Mouse (Mus musculus): ENCODE results near the gene Zfp827. TPM values are rescaled to one million over a fixed set of nuclear protein-coding genes. Genes with fewer than 3 reads are reported as not detected.

The Zfp827 gene
- polyA plus RNA-seq, 1 experiment: 0.16 TPM

DNA sequence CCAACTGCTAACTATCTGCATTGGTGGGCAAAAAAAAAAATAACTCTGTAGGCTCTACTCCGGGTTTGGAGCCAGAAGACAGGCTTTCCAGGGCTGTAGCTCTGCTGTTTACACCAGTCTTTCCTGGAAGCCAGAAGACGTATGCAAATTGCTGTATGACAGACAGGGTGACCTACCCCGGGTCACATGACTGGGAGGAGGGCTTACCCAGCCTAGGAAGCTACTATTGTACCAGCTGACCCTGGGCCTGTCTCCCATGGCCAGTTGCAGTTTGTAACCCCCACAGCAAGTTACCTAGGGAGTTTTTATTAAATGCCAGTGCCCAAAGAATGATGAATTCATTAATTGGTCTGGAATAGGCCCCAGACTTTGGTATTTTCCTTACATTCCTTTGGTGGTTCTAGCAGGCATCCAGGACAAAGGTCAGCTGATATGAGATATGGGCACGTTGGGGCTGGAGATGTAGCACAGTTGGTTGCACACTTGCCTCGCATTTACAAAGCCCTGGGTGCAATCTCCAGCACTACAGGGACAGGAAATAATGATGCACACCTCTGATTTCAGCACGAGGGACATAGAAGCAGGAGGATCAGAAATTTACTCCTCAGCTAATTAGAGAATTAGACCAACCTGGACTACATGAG is 52.0 kb downstream of the Zfp827 start:
- Histone ChIP-seq H3K4me3 (ENCODE audit: insufficient read depth, low read length) (no peak overlapping the region), H3K4me1 (ENCODE audit: control insufficient read depth, insufficient read depth, low read length) (peaks cover 9% of the 10 kb centered on the region), H3K27ac (ENCODE audit: insufficient read depth, low read depth, low read length) (no peak overlapping the region)
- no peak for TF ChIP-seq POLR2A (IDR thresholded peaks at IDR 0.05; ENCODE audit: borderline replicate concordance, low read depth, low read length)
- TF ChIP-seq CTCF (IDR thresholded peaks at IDR 0.05; ENCODE audit: low read depth, low read length): no peak

GRCm38 (mm10) chr8:79081333-79081732 is 53.1 kb downstream of the Zfp827 start:
- Histone ChIP-seq H3K4me1 (ENCODE audit: control insufficient read depth, insufficient read depth, low read length) (peaks cover 9% of the 10 kb centered on the region), H3K4me3 (ENCODE audit: insufficient read depth, low read length) (no peak overlapping the region), H3K27ac (ENCODE audit: insufficient read depth, low read depth, low read length) (no peak overlapping the region)
- no peak for TF ChIP-seq POLR2A (IDR thresholded peaks at IDR 0.05; ENCODE audit: borderline replicate concordance, low read depth, low read length)
- no peak for TF ChIP-seq CTCF (IDR thresholded peaks at IDR 0.05; ENCODE audit: low read depth, low read length)

- no peak overlapping the region for H3K4me3 ChIP-seq (ENCODE audit: insufficient read depth, low read length)
- peaks cover 9% of the 10 kb centered on the region for H3K4me1 ChIP-seq (ENCODE audit: control insufficient read depth, insufficient read depth, low read length)
- no peak overlapping the region for H3K27ac ChIP-seq (ENCODE audit: insufficient read depth, low read depth, low read length)
- TF ChIP-seq CTCF (IDR thresholded peaks at IDR 0.05; ENCODE audit: low read depth, low read length) (no peak), POLR2A (IDR thresholded peaks at IDR 0.05; ENCODE audit: borderline replicate concordance, low read depth, low read length) (no peak)
Measured at GRCm38 (mm10) chr8:79081955-79082354, 53.7 kb downstream of the Zfp827 start.

- Histone ChIP-seq H3K4me1 (ENCODE audit: control insufficient read depth, insufficient read depth, low read length) (peaks cover 9% of the 10 kb centered on the region), H3K4me3 (ENCODE audit: insufficient read depth, low read length) (no peak overlapping the region), H3K27ac (ENCODE audit: insufficient read depth, low read depth, low read length) (no peak overlapping the region)
- TF ChIP-seq POLR2A (IDR thresholded peaks at IDR 0.05; ENCODE audit: borderline replicate concordance, low read depth, low read length) (no peak), CTCF (IDR thresholded peaks at IDR 0.05; ENCODE audit: low read depth, low read length) (no peak)
Measured at GRCm38 (mm10) chr8:79083461-79084358, 55.5 kb downstream of the Zfp827 start.

- no peak overlapping the region for H3K27ac ChIP-seq (ENCODE audit: insufficient read depth, low read depth, low read length)
- peaks cover 9% of the 10 kb centered on the region for H3K4me1 ChIP-seq (ENCODE audit: control insufficient read depth, insufficient read depth, low read length)
- TF ChIP-seq POLR2A (IDR thresholded peaks at IDR 0.05; ENCODE audit: borderline replicate concordance, low read depth, low read length): no peak
- no peak for TF ChIP-seq CTCF (IDR thresholded peaks at IDR 0.05; ENCODE audit: low read depth, low read length)
Measured at GRCm38 (mm10) chr8:79084359-79084820, 56.2 kb downstream of the Zfp827 start.

DNA sequence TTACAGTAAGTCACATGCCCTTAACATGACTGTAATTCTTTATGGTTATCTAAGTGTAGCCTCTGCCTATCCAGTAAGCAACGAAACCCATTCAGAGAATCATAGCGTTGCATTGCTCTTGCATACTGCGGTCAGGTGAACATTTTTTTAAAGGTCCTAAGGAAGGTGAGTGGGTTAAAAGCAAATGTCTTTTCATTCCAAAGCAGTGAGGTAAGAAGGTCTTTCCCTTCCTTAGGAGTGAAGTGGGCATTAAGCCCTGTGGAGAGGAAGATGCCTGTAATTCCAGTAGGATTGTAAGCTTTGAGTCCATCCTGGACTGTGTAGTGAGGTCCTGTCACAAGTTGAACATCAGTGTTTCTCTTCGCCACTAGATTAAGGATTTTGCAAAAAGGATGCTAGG is 66.2 kb downstream of the Zfp827 start:
- Histone ChIP-seq H3K27ac (ENCODE audit: insufficient read depth, low read depth, low read length) (no peak overlapping the region), H3K4me3 (ENCODE audit: insufficient read depth, low read length) (no peak overlapping the region), H3K4me1 (ENCODE audit: control insufficient read depth, insufficient read depth, low read length) (no peaks in the 10 kb centered on the region)
- TF ChIP-seq POLR2A (IDR thresholded peaks at IDR 0.05; ENCODE audit: borderline replicate concordance, low read depth, low read length): no peak
- TF ChIP-seq CTCF (IDR thresholded peaks at IDR 0.05; ENCODE audit: low read depth, low read length): no peak

More at GRCm38 (mm10) chr8:79084359-79084820, 56.2 kb downstream of the Zfp827 start:
- H3K4me3 ChIP-seq (ENCODE audit: insufficient read depth, low read length): no peak overlapping the region

GRCm38 (mm10) chr8:79095162-79095561 is 66.9 kb downstream of the Zfp827 start:
- no peak for TF ChIP-seq CTCF (IDR thresholded peaks at IDR 0.05; ENCODE audit: low read depth, low read length)
- TF ChIP-seq POLR2A (IDR thresholded peaks at IDR 0.05; ENCODE audit: borderline replicate concordance, low read depth, low read length): no peak
- H3K4me1 ChIP-seq (ENCODE audit: control insufficient read depth, insufficient read depth, low read length): no peaks in the 10 kb centered on the region
- H3K4me3 ChIP-seq (ENCODE audit: insufficient read depth, low read length): no peak overlapping the region
- H3K27ac ChIP-seq (ENCODE audit: insufficient read depth, low read depth, low read length): no peak overlapping the region

- no peak overlapping the region for H3K4me3 ChIP-seq (ENCODE audit: insufficient read depth, low read length)
- no peak for TF ChIP-seq CTCF (IDR thresholded peaks at IDR 0.05; ENCODE audit: low read depth, low read length)
- TF ChIP-seq POLR2A (IDR thresholded peaks at IDR 0.05; ENCODE audit: borderline replicate concordance, low read depth, low read length): no peak
- H3K4me1 ChIP-seq (ENCODE audit: control insufficient read depth, insufficient read depth, low read length): no peaks in the 10 kb centered on the region
- no peak overlapping the region for H3K27ac ChIP-seq (ENCODE audit: insufficient read depth, low read depth, low read length)
Measured at GRCm38 (mm10) chr8:79096970-79097369, 68.7 kb downstream of the Zfp827 start.

DNA sequence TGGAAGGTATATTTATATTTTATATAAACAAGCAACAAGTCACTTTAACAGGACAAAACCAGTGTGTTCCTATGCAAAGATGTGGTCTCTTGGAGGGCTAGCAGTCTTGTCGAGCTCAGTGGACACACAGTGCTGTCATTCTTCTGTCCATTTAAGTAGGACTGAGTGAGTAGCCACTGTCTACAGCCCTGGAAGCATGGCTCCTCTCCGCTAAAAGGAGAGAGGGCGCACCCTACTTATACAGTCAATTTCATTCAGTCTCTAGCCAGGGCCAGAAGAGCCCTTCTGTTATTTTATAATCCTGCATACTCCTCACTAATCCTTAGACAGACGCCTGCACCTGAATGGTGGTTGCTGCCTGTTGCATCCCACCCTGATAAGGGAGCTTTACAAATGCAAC is 74.5 kb downstream of the Zfp827 start:
- H3K4me3 ChIP-seq (ENCODE audit: insufficient read depth, low read length): no peak overlapping the region
- peaks cover 17% of the 10 kb centered on the region for H3K4me1 ChIP-seq (ENCODE audit: control insufficient read depth, insufficient read depth, low read length)
- no peak for TF ChIP-seq CTCF (IDR thresholded peaks at IDR 0.05; ENCODE audit: low read depth, low read length)
- no peak for TF ChIP-seq POLR2A (IDR thresholded peaks at IDR 0.05; ENCODE audit: borderline replicate concordance, low read depth, low read length)
- no peak overlapping the region for H3K27ac ChIP-seq (ENCODE audit: insufficient read depth, low read depth, low read length)

All from bone marrow macrophage, adult 2 months (primary cell).